1 mouse cellular context compared by ENCODE assay signal in genomic region chr14:8215208-8215778, GRCm38 (mm10).
TF ChIP-seq lines count a peak whose summit lies in the region.

No protein-coding gene starts in this region.

TF ChIP-seq in MEL, 35 proteins besides CTCF, POLR2A, EP300 and RAD21 (continued from another document):
- TF ChIP-seq BHLHE40 (IDR thresholded peaks at IDR 0.05; ENCODE audit: borderline replicate concordance, low read depth, low read length) = peak; percentile 86
